Mouse (Mus musculus): ENCODE data around the gene Cnnm3.

The Cnnm3 gene

DNA sequence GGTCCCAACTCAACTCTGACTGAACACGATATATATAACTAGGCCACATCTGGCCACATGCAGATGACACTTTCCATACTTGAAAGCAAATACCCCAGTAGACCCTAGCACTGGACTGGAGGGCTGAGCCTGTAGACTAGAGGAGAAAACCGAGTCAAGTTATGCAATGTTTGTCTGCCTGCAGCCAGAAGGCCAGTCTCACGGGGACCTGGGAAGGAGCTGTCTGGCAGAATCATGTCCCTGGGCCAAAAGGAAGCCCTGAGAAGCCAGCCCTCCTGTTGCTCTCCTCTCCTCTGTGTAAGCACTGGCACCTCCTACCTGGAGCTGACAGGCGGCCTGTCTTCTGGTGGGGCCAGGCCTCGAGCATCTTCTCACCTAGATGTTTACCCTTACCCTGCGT is 63.7 kb downstream of the Cnnm3 start:
- no peak for DNase-seq (ENCODE audit: low spot score in 2 of 2)

DNA sequence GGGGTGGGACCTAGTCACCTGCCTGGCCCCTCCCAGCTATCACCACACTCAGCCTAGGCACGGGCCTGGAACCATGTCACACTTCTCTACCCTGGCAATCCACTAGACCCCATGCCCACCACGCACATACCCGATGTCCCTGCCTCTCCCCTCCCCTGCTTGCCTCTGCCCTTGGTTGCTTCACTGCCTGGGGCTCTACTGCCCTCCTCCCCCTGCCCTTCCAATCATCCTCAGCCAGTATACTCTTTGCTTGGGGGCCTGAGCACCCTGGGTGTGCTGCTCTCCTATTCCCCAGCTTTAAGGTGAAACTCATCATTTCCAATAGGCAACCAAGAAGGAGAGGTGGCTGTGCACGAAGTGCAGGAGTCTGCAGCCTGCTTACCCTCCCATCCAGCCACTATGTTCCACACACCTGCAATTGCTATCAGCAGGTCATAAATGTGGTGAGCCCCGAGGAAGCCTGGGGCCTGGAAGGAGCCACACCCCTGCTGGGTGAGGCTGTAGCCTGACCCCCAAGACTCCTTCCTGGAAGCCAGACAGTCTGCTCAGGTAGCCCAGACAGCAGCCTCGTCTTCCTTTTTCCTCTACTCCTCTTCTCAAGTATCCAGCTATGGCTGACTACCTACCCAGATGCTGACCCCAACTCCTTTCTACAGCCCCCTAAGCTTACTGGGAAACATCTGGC is 65.5 kb downstream of the Cnnm3 start:
- DNase-seq (ENCODE audit: low spot score in 2 of 2): no peak
